Mouse (Mus musculus): Measurements from ENCODE around the gene Cux2.

Cux2 gene

GRCm38 (mm10) chr5:121922942-121923826 is 126.7 kb downstream of the Cux2 start:
- in situ Hi-C loops (cut with MboI, MseI), result no loop called here

- in situ Hi-C loops (cut with MboI, MseI), result no loop called here
Observed at GRCm38 (mm10) chr5:121919216-121919615, 130.7 kb downstream of the Cux2 start.

GRCm38 (mm10) chr5:121916813-121917212 is 133.1 kb downstream of the Cux2 start:
- in situ Hi-C loops (cut with MboI, MseI), result no loop called here

GRCm38 (mm10) chr5:121913999-121914398 is 135.9 kb downstream of the Cux2 start:
- in situ Hi-C loops (cut with MboI, MseI), result no loop called here

GRCm38 (mm10) chr5:121909226-121909985 is 140.5 kb downstream of the Cux2 start:
- in situ Hi-C loops (cut with MboI, MseI), result no loop called here

- in situ Hi-C loops (cut with MboI, MseI), result no loop called here
Observed at GRCm38 (mm10) chr5:121905671-121906070, 144.2 kb downstream of the Cux2 start.

GRCm38 (mm10) chr5:121904799-121905198 is 145.1 kb downstream of the Cux2 start:
- in situ Hi-C loops (cut with MboI, MseI), result no loop called here

GRCm38 (mm10) chr5:121902809-121903745 is 146.8 kb downstream of the Cux2 start:
- in situ Hi-C loops (cut with MboI, MseI), result no loop called here

- in situ Hi-C loops (cut with MboI, MseI), result no loop called here
Observed at GRCm38 (mm10) chr5:121895117-121895756, 154.7 kb downstream of the Cux2 start.

- in situ Hi-C loops (cut with MboI, MseI), result no loop called here
Observed at GRCm38 (mm10) chr5:121894647-121895046, 155.3 kb downstream of the Cux2 start.

- in situ Hi-C loops (cut with MboI, MseI), result no loop called here
Observed at GRCm38 (mm10) chr5:121893581-121893980, 156.3 kb downstream of the Cux2 start.

- in situ Hi-C loops (cut with MboI, MseI), result no loop called here
Observed at GRCm38 (mm10) chr5:121892281-121892680, 157.6 kb downstream of the Cux2 start.

GRCm38 (mm10) chr5:121890925-121891324 is 159.0 kb downstream of the Cux2 start:
- in situ Hi-C loops (cut with MboI, MseI), result no loop called here

GRCm38 (mm10) chr5:121889819-121890362 is 160.0 kb downstream of the Cux2 start:
- in situ Hi-C loops (cut with MboI, MseI), result no loop called here

GRCm38 (mm10) chr5:121889375-121889774 is 160.5 kb downstream of the Cux2 start:
- in situ Hi-C loops (cut with MboI, MseI), result no loop called here

- in situ Hi-C loops (cut with MboI, MseI), result no loop called here
Observed at GRCm38 (mm10) chr5:121883356-121883755, 166.5 kb downstream of the Cux2 start.

- in situ Hi-C loops (cut with MboI, MseI), result no loop called here
Observed at GRCm38 (mm10) chr5:121879211-121879610, 170.7 kb downstream of the Cux2 start.

- in situ Hi-C loops (cut with MboI, MseI), result no loop called here
Observed at GRCm38 (mm10) chr5:121878703-121879102, 171.2 kb downstream of the Cux2 start.

GRCm38 (mm10) chr5:121876901-121877300 is 173.0 kb downstream of the Cux2 start:
- in situ Hi-C loops (cut with MboI, MseI), result no loop called here

- in situ Hi-C loops (cut with MboI, MseI), result no loop called here
Observed at GRCm38 (mm10) chr5:121875041-121875440, 174.9 kb downstream of the Cux2 start.

- in situ Hi-C loops (cut with MboI, MseI), result no loop called here
Observed at GRCm38 (mm10) chr5:121872158-121872557, 177.7 kb downstream of the Cux2 start.
